Mouse (Mus musculus): ENCODE data around the gene Gm48552. TPM values are rescaled to one million over a fixed set of nuclear protein-coding genes. Genes with fewer than 3 reads are reported as not detected.

The Gm48552 gene
- 1.3 and 1.5 TPM in 2 replicates for polyA plus RNA-seq (2015; fragmentation: Nextera tagmentation; extraction: Ambion mirVana)

DNA sequence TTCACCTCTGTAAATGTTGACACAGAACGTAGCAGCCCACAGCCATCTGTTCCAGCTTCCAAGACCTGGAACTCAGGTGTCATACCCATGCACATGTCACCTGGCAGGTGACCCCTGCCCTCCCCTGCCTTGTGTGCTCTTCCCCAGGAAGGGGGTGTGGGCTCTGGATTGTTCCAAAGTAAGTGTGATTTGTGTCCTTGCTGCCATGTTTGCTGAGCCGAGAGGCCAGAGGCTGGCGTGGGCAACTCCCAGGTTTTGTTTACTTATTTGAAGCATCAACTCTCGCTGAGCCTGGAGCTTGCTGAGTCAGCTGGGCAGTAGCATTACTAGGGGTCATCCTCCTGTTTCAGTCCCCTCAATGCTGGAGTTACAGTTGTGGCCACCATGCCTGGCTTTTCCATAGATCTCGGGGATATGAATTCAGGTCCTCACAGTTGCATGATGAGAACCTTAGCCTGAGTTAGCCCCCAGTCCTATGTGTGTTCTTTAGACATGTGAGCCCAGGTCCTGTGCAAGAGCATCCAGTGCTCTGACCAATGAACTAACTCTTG, at the start of gene Gm48552:
Gene Gm48552, plus strand, starts transcription at position 501 of the 551 bp plus-strand sequence.
- H3K4me3 ChIP-seq (replicated peaks; ENCODE audit: low read length): no peak within 1 kb of the TSS
- peaks cover 6% of the 10 kb centered on the region; the same call in 1 of the 2 replicates for H3K36me3 ChIP-seq (ENCODE audit: control insufficient read depth, insufficient read depth, low read length)
- H3K27ac ChIP-seq (ENCODE audit: low read length): peak within 1 kb of the TSS; percentile 43; the same call in 1 of the 2 replicates
- no peak for ATAC-seq (ENCODE audit: insufficient read depth, low FRiP score)
- WGBS: 50% methylated on average over 5 of the region's 5 CpGs
- no peaks in the 10 kb centered on the region for H3K27me3 ChIP-seq (ENCODE audit: control insufficient read depth, insufficient read depth, low read length)
- H3K4me1 ChIP-seq (ENCODE audit: control insufficient read depth, insufficient read depth, low read length): peaks cover 28% of the 10 kb centered on the region
- no peaks in the 10 kb centered on the region for H3K9me3 ChIP-seq (replicated peaks; ENCODE audit: control insufficient read depth, low read length)
- H3K4me2 ChIP-seq (ENCODE audit: low read depth, low read length): no peak within 1 kb of the TSS
- H3K9ac ChIP-seq (ENCODE audit: low read length): peak within 1 kb of the TSS; percentile 31; the same call in 1 of the 2 replicates

DNA sequence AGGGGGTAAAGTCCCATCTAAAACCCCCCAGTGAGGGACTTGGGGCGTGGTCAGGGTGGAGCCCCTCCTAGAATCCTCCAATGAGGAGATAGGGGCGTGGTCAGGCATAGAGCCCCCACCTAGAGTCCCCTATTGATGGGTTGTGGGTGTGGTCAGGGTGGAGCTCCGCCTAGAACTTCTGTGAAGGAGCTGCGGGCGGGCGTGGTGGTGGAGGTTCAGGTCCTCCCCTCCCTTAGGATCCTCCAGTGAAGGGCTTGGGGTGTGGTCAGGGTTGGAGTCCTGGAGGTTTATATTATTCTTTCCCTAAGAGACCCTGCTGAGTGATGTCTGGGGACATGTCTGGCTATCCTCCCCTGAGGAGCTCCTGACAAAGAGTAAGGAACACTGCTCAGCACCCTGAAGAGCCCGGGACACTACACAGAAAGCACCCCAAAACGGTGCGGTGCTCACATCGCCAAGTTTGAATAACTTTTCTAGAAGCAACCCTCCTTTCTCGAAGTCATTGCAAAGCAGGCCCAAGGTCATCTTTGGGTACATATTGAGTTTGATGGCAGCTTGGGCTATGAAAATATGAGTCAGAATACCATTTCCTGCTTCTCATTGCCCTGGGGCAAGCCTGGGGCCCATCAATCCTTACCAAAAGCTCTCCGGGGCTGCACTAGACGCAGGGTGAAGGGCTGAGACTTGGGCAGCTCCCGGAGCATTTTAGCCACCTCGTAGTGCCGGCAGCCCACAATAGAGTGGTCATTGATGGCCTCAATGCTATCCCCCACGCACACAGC, 48.1 kb upstream of the Gm48552 start:
- ATAC-seq (ENCODE audit: insufficient read depth, low FRiP score): no peak
- 46% methylated on average over 17 of the region's 17 CpGs for WGBS
- peaks cover 19% of the 10 kb centered on the region; the same call in 1 of the 2 replicates for H3K4me1 ChIP-seq (ENCODE audit: control insufficient read depth, insufficient read depth, low read length)

DNA sequence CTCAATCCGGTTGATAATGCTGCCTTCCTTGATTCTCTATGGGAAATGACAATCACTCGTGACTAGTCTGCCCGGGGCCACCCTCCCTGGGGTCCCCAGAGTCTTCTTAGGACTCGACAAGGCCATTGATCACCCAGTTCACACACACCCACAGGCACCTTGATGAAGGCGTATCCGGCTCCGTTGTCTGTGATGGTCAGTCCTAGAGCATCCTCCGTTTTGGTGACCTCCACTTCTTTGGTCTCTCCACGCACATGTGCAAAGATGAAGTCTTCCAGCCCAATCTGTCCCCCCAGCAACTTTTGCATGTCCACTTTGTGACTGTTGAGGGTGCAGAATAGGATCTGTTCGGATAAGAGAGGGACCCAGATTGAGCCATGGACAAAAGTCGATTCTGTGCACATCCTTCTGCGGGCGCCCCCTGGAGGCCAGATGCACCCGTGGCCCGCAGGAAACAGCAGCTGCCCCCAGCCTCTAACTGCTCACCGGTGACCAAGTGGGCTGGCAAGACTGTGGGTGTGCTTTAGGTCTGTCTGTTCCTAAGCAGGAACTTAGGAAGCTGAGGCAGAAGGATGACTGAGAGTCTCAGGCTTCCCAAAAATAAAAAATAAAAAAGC, 47.4 kb upstream of the Gm48552 start:
- Histone ChIP-seq H3K4me1 (ENCODE audit: control insufficient read depth, insufficient read depth, low read length) (peaks cover 16% of the 10 kb centered on the region), H3K4me2 (ENCODE audit: low read depth, low read length) (no peak overlapping the region), H3K27ac (ENCODE audit: low read length) (no peak overlapping the region), H3K27me3 (ENCODE audit: control insufficient read depth, insufficient read depth, low read length) (peaks cover 20% of the 10 kb centered on the region), H3K36me3 (ENCODE audit: control insufficient read depth, insufficient read depth, low read length) (no peaks in the 10 kb centered on the region), H3K9me3 (replicated peaks; ENCODE audit: control insufficient read depth, low read length) (no peaks in the 10 kb centered on the region), H3K9ac (ENCODE audit: low read length) (no peak overlapping the region), H3K4me3 (replicated peaks; ENCODE audit: low read length) (no peak overlapping the region)
- ATAC-seq (ENCODE audit: insufficient read depth, low FRiP score): no peak
- 36% methylated on average over 16 of the region's 16 CpGs for WGBS

More for the DNA sequence above, 48.1 kb upstream of the Gm48552 start:
- H3K9ac ChIP-seq (ENCODE audit: low read length): no peak overlapping the region
- H3K27me3 ChIP-seq (ENCODE audit: control insufficient read depth, insufficient read depth, low read length): peaks cover 20% of the 10 kb centered on the region
- no peak overlapping the region for H3K27ac ChIP-seq (ENCODE audit: low read length)
- H3K9me3 ChIP-seq (replicated peaks; ENCODE audit: control insufficient read depth, low read length): no peaks in the 10 kb centered on the region
- no peak overlapping the region for H3K4me3 ChIP-seq (replicated peaks; ENCODE audit: low read length)
- no peaks in the 10 kb centered on the region for H3K36me3 ChIP-seq (ENCODE audit: control insufficient read depth, insufficient read depth, low read length)
- H3K4me2 ChIP-seq (ENCODE audit: low read depth, low read length): no peak overlapping the region

DNA sequence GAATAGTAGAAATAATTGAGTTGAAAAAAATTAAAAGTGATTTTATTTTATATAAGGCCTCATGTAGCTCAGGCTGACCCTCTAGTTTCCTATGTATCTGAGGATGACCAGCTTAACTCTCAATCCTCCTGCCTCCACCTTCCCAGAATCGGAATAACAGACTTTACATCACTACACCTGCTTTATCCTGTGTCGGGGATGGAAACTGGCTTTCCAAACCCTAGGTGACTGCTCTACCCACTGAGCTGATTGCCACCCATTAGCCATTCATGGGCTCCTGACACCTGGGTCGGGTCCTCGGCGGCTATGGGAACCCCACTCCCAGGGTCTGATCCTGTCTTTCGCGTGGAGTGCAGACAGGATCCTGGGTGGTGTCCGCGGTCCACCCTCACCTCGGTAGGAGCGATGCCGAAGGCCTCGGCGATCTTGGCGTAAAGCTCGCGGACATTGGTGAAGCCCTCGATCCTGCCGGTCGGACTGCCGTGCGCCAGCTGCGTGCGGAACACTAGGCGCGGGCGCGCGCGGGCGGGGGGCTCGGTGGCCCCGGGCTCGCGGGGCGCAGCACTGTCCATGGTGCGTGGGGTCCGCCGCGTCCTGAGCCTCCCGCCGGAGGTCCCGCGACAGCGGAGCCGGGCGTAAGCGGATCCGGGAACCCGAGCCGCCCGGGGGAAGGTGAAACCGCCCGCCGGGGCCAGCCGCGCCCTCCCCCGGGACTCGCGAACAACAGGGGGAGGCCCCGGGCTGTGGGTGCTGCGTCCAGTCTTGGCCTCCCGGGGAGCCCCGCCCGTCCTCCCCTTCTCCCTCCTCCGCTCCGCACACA, 45.9 kb upstream of the Gm48552 start, which contains the start of gene Gipc3:
Gene Gipc3, minus strand, starts transcription at position 581 of the 820 bp plus-strand sequence.
- ATAC-seq (ENCODE audit: insufficient read depth, low FRiP score): no peak
- 3% methylated on average over 65 of the region's 67 CpGs for WGBS
- peak within 1 kb of the TSS; percentile 83 for H3K4me2 ChIP-seq (ENCODE audit: low read depth, low read length)
- no peaks in the 10 kb centered on the region for H3K9me3 ChIP-seq (replicated peaks; ENCODE audit: control insufficient read depth, low read length)
- peaks cover 24% of the 10 kb centered on the region for H3K4me1 ChIP-seq (ENCODE audit: control insufficient read depth, insufficient read depth, low read length)
- no peak within 1 kb of the TSS for H3K27ac ChIP-seq (ENCODE audit: low read length)
- peaks cover 7% of the 10 kb centered on the region; the same call in 1 of the 2 replicates for H3K36me3 ChIP-seq (ENCODE audit: control insufficient read depth, insufficient read depth, low read length)
- H3K9ac ChIP-seq (ENCODE audit: low read length): peak within 1 kb of the TSS; percentile 78
- peaks cover 20% of the 10 kb centered on the region for H3K27me3 ChIP-seq (ENCODE audit: control insufficient read depth, insufficient read depth, low read length)
- H3K4me3 ChIP-seq (replicated peaks; ENCODE audit: low read length): peak within 1 kb of the TSS; percentile 51

DNA sequence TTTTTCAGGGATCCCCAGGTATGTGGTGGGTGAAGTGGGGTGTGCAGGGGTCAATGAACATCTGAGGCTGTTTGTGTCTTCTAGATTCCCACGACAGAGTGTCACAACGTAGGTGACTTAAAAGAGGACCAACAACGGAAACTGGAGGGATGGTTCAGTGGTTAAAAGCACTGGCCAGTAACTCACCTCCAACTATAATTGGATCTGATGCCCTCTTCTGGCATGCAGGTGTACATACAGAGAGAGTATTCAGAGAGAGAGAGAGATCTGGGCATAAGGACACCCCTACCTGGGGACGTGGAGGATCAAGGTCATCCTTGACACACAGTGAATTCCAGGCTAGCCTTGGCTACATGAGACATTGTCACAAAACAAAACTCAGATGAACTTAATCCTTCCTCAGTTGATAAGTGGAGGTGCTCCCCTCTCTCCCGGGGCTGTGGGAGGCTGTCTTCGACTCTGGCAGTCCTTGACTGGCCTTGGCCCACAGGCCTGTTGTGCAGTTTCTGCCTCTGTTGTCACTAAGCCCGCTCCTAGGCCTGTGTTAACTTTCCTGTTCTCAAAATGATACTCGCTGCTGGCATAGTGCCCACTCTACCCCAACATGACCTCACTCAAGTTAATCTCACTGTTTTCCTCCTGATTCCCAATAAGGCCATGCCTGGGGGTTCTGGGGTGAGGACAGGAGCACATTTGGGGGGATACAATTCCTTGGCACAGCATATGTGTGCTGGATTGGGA, 44.2 kb upstream of the Gm48552 start:
- Histone ChIP-seq H3K4me2 (ENCODE audit: low read depth, low read length) (no peak overlapping the region), H3K9ac (ENCODE audit: low read length) (no peak overlapping the region), H3K27ac (ENCODE audit: low read length) (no peak overlapping the region), H3K9me3 (replicated peaks; ENCODE audit: control insufficient read depth, low read length) (no peaks in the 10 kb centered on the region), H3K27me3 (ENCODE audit: control insufficient read depth, insufficient read depth, low read length) (peaks cover 20% of the 10 kb centered on the region), H3K4me1 (ENCODE audit: control insufficient read depth, insufficient read depth, low read length) (peaks cover 35% of the 10 kb centered on the region), H3K4me3 (replicated peaks; ENCODE audit: low read length) (no peak overlapping the region), H3K36me3 (ENCODE audit: control insufficient read depth, insufficient read depth, low read length) (peaks cover 12% of the 10 kb centered on the region; the same call in 1 of the 2 replicates)
- WGBS: 44% methylated on average over 8 of the region's 8 CpGs
- no peak for ATAC-seq (ENCODE audit: insufficient read depth, low FRiP score)

DNA sequence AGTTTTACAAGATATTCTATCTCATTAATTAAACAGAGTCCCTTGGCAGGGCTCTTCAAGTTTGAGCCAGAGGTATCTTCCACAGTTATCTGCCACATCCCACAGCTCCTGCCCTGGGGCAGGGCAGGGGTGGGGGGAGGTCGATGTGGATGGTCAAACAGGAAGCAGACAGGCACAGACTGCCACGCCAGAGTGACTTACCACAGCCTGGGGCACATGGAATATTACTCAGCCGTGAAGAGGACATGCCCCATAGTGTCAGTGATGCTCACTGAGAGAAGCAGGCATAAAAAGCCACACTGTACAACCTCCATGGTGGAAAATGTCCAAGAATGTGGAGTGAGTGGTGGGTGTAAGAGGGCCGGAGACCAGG, 43.7 kb upstream of the Gm48552 start:
- ATAC-seq (ENCODE audit: insufficient read depth, low FRiP score): no peak
- Histone ChIP-seq H3K4me3 (replicated peaks; ENCODE audit: low read length) (no peak overlapping the region), H3K36me3 (ENCODE audit: control insufficient read depth, insufficient read depth, low read length) (peaks cover 12% of the 10 kb centered on the region; the same call in 1 of the 2 replicates)

DNA sequence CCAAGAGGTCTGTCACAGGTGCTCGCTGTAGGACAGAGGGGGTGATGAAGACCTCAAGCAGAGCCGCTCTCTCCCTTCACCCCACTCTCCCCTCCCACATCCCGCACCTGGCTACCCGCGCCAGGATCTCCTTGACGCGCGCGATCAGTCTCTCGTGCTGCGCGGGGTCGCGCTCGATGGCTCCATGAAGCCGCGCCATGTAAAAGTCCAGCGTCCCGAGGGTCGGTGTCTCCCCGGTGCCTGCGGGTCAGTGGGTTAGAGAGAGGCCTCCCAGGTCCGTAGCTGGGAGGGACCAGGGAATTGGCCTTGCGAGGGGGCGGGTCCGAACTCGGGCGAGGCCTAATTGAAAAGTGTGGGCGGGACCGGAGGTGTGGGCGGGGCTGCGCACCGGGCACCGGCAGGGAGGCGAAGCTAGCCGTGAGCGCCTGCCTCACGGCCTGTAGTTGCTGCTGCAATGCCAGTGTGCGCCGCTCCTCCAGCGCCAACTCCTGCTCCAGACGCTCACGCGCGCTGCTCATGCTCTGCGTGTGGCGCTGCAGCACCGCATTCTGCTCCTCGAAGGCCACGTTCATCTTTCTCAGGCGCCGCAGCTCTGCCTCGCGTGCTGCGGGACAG, 42.2 kb upstream of the Gm48552 start:
- H3K4me2 ChIP-seq (ENCODE audit: low read depth, low read length): peak overlapping the region; percentile 62

More for the DNA sequence above, 43.7 kb upstream of the Gm48552 start:
- WGBS: 88% methylated on average over 4 of the region's 4 CpGs
- Histone ChIP-seq H3K27me3 (ENCODE audit: control insufficient read depth, insufficient read depth, low read length) (peaks cover 20% of the 10 kb centered on the region), H3K27ac (ENCODE audit: low read length) (no peak overlapping the region), H3K4me2 (ENCODE audit: low read depth, low read length) (no peak overlapping the region), H3K4me1 (ENCODE audit: control insufficient read depth, insufficient read depth, low read length) (peaks cover 37% of the 10 kb centered on the region), H3K9ac (ENCODE audit: low read length) (no peak overlapping the region), H3K9me3 (replicated peaks; ENCODE audit: control insufficient read depth, low read length) (no peaks in the 10 kb centered on the region)

DNA sequence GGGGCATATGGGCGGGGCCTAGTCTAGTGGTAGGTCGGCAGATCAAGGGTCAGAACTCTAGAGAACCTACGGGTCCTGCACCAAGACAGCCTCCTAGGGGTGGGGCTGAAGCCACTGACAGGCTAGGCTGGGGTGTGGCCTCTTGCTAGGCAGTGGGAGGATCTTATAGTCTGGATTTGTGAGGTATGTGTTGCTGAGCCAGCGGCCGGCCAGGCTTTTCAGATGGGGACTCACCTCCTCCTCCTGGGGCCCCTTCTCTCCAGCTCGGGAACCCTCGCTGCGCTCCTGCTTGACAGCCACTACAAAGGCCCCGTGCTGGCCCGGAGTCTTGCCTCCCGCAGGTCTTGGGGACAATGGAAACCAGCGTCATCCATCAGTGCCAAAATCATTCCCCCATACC, 39.7 kb upstream of the Gm48552 start:
- Histone ChIP-seq H3K9me3 (replicated peaks; ENCODE audit: control insufficient read depth, low read length) (no peaks in the 10 kb centered on the region), H3K4me1 (ENCODE audit: control insufficient read depth, insufficient read depth, low read length) (peaks cover 31% of the 10 kb centered on the region), H3K36me3 (ENCODE audit: control insufficient read depth, insufficient read depth, low read length) (peaks cover 12% of the 10 kb centered on the region; the same call in 1 of the 2 replicates), H3K27me3 (ENCODE audit: control insufficient read depth, insufficient read depth, low read length) (no peaks in the 10 kb centered on the region), H3K4me3 (replicated peaks; ENCODE audit: low read length) (peak overlapping the region; percentile 79), H3K9ac (ENCODE audit: low read length) (peak overlapping the region; percentile 95), H3K27ac (ENCODE audit: low read length) (peak overlapping the region; percentile 88), H3K4me2 (ENCODE audit: low read depth, low read length) (peak overlapping the region; percentile 94)
- ATAC-seq (ENCODE audit: insufficient read depth, low FRiP score): peak; percentile 19; the same call in 1 of the 2 replicates
- WGBS: 4% methylated on average over 12 of the region's 12 CpGs

More for the DNA sequence above, 42.2 kb upstream of the Gm48552 start:
- Histone ChIP-seq H3K9ac (ENCODE audit: low read length) (peak overlapping the region; percentile 32), H3K4me3 (replicated peaks; ENCODE audit: low read length) (peak overlapping the region; percentile 38), H3K4me1 (ENCODE audit: control insufficient read depth, insufficient read depth, low read length) (peaks cover 36% of the 10 kb centered on the region), H3K27me3 (ENCODE audit: control insufficient read depth, insufficient read depth, low read length) (peaks cover 20% of the 10 kb centered on the region), H3K36me3 (ENCODE audit: control insufficient read depth, insufficient read depth, low read length) (peaks cover 12% of the 10 kb centered on the region; the same call in 1 of the 2 replicates), H3K9me3 (replicated peaks; ENCODE audit: control insufficient read depth, low read length) (no peaks in the 10 kb centered on the region), H3K27ac (ENCODE audit: low read length) (no peak overlapping the region; the same call in 1 of the 2 replicates)
- ATAC-seq (ENCODE audit: insufficient read depth, low FRiP score): peak; percentile 20
- 14% methylated on average over 54 of the region's 55 CpGs for WGBS

All from stomach, embryonic 16.5 days (tissue).